Mouse (Mus musculus): ENCODE data around the gene Actr3. TPM values are rescaled to one million over a fixed set of nuclear protein-coding genes. Genes with fewer than 3 reads are reported as not detected.

Actr3 gene
- polyA plus RNA-seq, 1 experiment from 2014 or later, result 227 TPM

DNA sequence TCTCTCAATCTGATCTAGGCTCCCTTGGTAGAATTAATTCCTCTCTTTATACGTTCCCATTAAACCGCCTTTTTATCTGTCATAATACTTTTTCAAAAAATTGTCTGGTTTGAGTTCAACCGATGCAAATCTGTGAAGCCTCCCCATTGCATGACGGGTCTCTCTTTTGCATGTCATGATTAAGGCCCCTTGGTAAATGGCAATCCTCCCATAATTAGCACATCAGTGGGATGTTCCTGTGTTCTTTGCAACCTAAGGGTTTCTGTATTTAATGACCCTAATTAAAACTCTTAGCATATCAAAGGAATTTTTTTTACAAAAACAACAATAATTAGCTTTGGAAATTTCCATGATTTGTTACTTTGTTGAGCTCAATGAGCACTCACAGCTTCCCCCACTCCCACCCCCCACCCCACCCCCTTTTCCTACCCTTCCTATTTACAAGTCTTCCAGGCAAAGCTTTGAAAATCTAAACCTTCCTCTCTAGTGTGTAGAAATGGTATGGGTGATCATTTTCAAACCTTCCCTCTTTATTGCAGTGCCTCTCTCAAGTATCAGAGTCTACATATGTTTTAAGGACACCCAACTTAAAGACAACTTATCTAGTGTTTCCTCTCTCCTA lies 84.0 kb downstream of the Actr3 start:
- Histone ChIP-seq H3K27ac (no peak overlapping the region), H3K4me2 (ENCODE audit: low read length) (no peak overlapping the region), H3K27me3 (ENCODE audit: insufficient read depth, low read length) (no peaks in the 10 kb centered on the region), H3K9ac (ENCODE audit: low read depth, low read length) (no peak overlapping the region), H3K9me3 (replicated peaks; ENCODE audit: low read length) (no peaks in the 10 kb centered on the region), H3K36me3 (ENCODE audit: insufficient read depth, low read length) (no peaks in the 10 kb centered on the region), H3K4me3 (replicated peaks; ENCODE audit: low read depth, low read length) (no peak overlapping the region), H3K4me1 (replicated peaks; ENCODE audit: insufficient read depth, low read length) (no peaks in the 10 kb centered on the region)
- no peak for TF ChIP-seq CTCF (IDR thresholded peaks at IDR 0.05; ENCODE audit: low read depth)
- no peak for ATAC-seq (replicated peaks; ENCODE audit: low FRiP score, low read depth)
- DNase-seq (ENCODE audit: low spot score), result peak; percentile 15
- 86% methylated on average over 4 of the region's 4 CpGs for WGBS

DNA sequence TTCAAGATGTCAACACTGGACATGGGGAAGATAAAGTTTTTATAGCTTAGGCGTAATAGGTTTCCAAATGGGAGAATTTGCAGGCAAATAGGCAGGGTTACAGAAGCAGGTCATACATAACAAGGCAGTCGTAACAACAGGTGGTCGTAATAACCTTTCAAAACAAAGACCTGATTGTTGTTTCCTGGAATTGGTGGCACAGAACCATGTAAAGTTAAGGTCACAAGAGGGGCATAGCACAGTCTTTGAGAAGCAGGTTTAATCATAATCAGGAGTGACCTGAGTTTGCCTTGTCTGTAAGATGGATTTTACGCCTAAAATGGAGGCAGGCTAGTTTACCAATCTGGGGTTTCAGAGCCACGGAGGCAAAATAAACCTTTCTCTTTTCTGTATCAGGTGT lies 84.7 kb downstream of the Actr3 start:
- Histone ChIP-seq H3K4me1 (replicated peaks; ENCODE audit: insufficient read depth, low read length) (no peaks in the 10 kb centered on the region), H3K9me3 (replicated peaks; ENCODE audit: low read length) (no peaks in the 10 kb centered on the region)
- WGBS, result 76% methylated on average over 5 of the region's 5 CpGs

DNA sequence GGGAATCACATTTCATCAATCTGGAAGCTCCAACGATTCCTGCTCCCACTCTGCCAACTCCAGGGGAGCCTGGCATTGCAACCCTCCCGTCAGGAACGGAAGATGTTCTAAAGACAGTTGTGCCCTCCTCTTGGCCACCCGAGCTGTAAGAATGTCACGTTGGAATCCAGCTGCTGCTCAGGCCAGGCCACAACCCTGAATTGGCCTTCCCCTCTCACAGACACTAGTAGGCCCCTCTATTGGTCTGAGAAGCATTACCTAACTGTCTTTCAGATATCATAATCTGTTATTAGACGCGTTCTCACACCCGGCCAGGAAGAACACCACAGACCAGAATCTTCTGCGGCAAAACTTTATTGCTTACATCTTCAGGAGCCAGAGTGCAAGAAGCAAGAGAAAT lies 89.7 kb downstream of the Actr3 start:
- no peak overlapping the region for H3K9ac ChIP-seq (ENCODE audit: low read depth, low read length)
- no peak overlapping the region for H3K4me2 ChIP-seq (ENCODE audit: low read length)
- H3K9me3 ChIP-seq (replicated peaks; ENCODE audit: low read length), result no peaks in the 10 kb centered on the region
- no peak for TF ChIP-seq CTCF (IDR thresholded peaks at IDR 0.05; ENCODE audit: low read depth)
- no peaks in the 10 kb centered on the region for H3K36me3 ChIP-seq (ENCODE audit: insufficient read depth, low read length)
- H3K4me3 ChIP-seq (replicated peaks; ENCODE audit: low read depth, low read length), result no peak overlapping the region
- ATAC-seq (replicated peaks; ENCODE audit: low FRiP score, low read depth) (no peak), DNase-seq (ENCODE audit: low spot score) (no peak)
- no peaks in the 10 kb centered on the region for H3K4me1 ChIP-seq (replicated peaks; ENCODE audit: insufficient read depth, low read length)
- no peaks in the 10 kb centered on the region for H3K27me3 ChIP-seq (ENCODE audit: insufficient read depth, low read length)
- 87% methylated on average over 9 of the region's 9 CpGs for WGBS
- H3K27ac ChIP-seq, result no peak overlapping the region

More for the DNA sequence above, 84.7 kb downstream of the Actr3 start:
- no peak for ATAC-seq (replicated peaks; ENCODE audit: low FRiP score, low read depth)
- no peaks in the 10 kb centered on the region for H3K36me3 ChIP-seq (ENCODE audit: insufficient read depth, low read length)
- H3K4me3 ChIP-seq (replicated peaks; ENCODE audit: low read depth, low read length), result no peak overlapping the region
- H3K27ac ChIP-seq, result no peak overlapping the region
- TF ChIP-seq CTCF (IDR thresholded peaks at IDR 0.05; ENCODE audit: low read depth), result no peak
- DNase-seq (ENCODE audit: low spot score), result no peak
- H3K9ac ChIP-seq (ENCODE audit: low read depth, low read length), result no peak overlapping the region
- no peak overlapping the region for H3K4me2 ChIP-seq (ENCODE audit: low read length)
- H3K27me3 ChIP-seq (ENCODE audit: insufficient read depth, low read length), result no peaks in the 10 kb centered on the region

DNA sequence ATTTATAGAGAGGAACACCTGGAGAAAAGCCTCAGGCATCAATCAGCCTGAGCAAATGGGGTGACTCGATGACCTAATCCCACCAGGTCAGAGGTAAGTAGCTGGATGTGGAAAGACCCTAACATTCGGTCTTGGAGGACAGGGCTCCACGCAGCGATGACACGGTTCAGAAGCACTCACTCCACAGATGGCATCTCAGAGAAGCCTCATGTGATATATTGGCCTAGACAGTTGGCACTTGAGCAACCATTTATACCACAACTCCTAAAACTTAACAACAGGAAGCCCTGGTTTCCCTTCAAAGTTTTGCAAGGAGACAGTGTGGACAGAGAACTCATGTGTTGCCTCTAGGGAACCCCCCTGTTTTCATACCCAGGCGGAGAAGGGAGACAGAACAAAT lies 90.1 kb downstream of the Actr3 start:
- no peaks in the 10 kb centered on the region for H3K9me3 ChIP-seq (replicated peaks; ENCODE audit: low read length)
- TF ChIP-seq CTCF (IDR thresholded peaks at IDR 0.05; ENCODE audit: low read depth), result no peak
- 82% methylated on average over 6 of the region's 6 CpGs for WGBS

DNA sequence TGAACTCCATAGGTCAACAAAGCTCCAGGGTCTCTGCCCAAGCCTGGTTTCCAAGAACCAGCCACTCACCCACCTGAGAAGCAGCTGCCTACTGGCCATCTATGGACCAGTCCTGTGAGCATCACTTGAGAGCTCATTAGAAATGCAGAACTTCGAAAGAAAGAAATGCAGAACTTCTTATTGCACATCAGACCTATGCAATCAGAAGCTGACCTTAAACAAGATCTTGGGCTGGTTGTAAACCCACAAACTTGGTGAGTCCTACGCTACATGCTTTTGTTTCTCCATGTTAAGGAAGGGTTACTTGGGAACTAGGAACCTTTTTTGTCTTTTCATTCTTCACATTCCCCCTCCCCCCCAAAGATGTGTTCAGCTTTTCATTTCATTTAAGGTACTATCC lies 92.4 kb downstream of the Actr3 start:
- Histone ChIP-seq H3K4me2 (ENCODE audit: low read length) (no peak overlapping the region), H3K9me3 (replicated peaks; ENCODE audit: low read length) (no peaks in the 10 kb centered on the region), H3K36me3 (ENCODE audit: insufficient read depth, low read length) (no peaks in the 10 kb centered on the region), H3K27me3 (ENCODE audit: insufficient read depth, low read length) (no peaks in the 10 kb centered on the region), H3K4me1 (replicated peaks; ENCODE audit: insufficient read depth, low read length) (no peaks in the 10 kb centered on the region), H3K9ac (ENCODE audit: low read depth, low read length) (no peak overlapping the region), H3K27ac (no peak overlapping the region), H3K4me3 (replicated peaks; ENCODE audit: low read depth, low read length) (no peak overlapping the region)
- ATAC-seq (replicated peaks; ENCODE audit: low FRiP score, low read depth), result no peak
- WGBS, result 80% methylated on average over 2 of the region's 2 CpGs
- DNase-seq (ENCODE audit: low spot score), result no peak
- TF ChIP-seq CTCF (IDR thresholded peaks at IDR 0.05; ENCODE audit: low read depth), result no peak

More for the DNA sequence above, 90.1 kb downstream of the Actr3 start:
- H3K27me3 ChIP-seq (ENCODE audit: insufficient read depth, low read length), result no peaks in the 10 kb centered on the region
- DNase-seq (ENCODE audit: low spot score) (no peak), ATAC-seq (replicated peaks; ENCODE audit: low FRiP score, low read depth) (no peak)
- no peak overlapping the region for H3K9ac ChIP-seq (ENCODE audit: low read depth, low read length)
- no peak overlapping the region for H3K4me2 ChIP-seq (ENCODE audit: low read length)
- H3K4me3 ChIP-seq (replicated peaks; ENCODE audit: low read depth, low read length), result no peak overlapping the region
- no peaks in the 10 kb centered on the region for H3K36me3 ChIP-seq (ENCODE audit: insufficient read depth, low read length)
- H3K27ac ChIP-seq, result no peak overlapping the region
- H3K4me1 ChIP-seq (replicated peaks; ENCODE audit: insufficient read depth, low read length), result no peaks in the 10 kb centered on the region

Other genes with a start within 250 kb of the Actr3 start
- 69.5 and 73.6 TPM in 2 replicates for gene Slc35f5, start 124.9 kb upstream of the Actr3 start, polyA plus RNA-seq (2015; fragmentation: Nextera tagmentation; extraction: Ambion mirVana)
- gene Gpr39, start 241.3 kb upstream of the Actr3 start, polyA plus RNA-seq (2015; fragmentation: Nextera tagmentation; extraction: Ambion mirVana), result 4.7 and 4.9 TPM in 2 replicates